Mouse (Mus musculus): ENCODE results near the gene R3hdm4. TPM values are rescaled to one million over a fixed set of nuclear protein-coding genes. Genes with fewer than 3 reads are reported as not detected.

Gene R3hdm4
- polyA plus RNA-seq, 1 experiment from 2014 or later = 296 TPM

DNA sequence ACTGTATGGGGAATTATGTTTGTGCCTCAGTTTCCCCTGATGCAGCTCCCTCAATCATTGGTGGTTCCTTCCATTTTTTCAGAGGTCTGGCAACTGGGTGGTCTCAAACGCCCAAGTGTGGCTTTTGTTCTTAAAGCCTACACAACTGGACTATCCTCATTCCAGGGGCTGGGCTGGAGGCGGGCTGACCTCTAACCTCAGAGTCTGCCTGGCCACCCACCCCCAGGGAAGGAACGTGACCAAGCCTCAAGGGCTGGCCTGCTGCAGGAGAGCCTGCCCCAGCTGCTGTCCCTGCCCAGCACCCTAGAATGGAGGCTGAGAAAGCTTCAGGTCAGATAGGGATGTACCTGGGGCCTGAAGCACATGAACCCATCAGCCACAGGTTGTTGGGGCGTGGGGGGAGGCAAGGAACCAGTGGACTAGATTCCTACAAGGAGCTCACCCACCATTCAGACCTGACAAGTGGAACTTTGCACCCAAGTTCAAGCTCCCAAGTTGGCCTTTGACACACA, 35.7 kb upstream of the R3hdm4 start:
- Histone ChIP-seq H3K9me3 (no peaks in the 10 kb centered on the region), H3K36me3 (replicated peaks) (peaks cover 9% of the 10 kb centered on the region; the same call in 1 of the 2 replicates), H3K4me1 (peaks cover 9% of the 10 kb centered on the region), H3K27ac (no peak overlapping the region), H3K9ac (no peak overlapping the region), H3K4me3 (no peak overlapping the region), H3K27me3 (replicated peaks) (no peaks in the 10 kb centered on the region), H3K4me2 (no peak overlapping the region)
- no peak for ATAC-seq (replicated peaks)
- WGBS = 20% methylated on average over 4 of the region's 4 CpGs

DNA sequence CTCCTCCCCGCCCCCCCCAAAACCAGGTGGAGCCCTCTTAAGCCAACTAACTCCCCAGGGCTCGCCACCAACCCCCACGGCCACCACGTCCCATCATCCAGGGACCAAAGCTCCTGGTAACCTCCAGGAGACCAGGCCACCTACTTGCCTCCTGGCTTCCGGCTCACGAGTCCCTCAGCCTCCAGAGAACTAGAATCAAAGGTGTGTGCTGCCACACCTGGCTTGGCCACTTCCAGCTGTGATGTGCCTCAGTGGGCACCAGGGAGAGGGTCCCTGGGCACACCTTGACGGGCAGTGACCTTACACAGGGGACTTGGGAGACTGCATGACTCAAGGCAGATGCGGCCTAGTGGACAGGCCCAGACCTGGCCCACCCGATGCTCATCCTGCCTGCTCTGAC, 34.7 kb upstream of the R3hdm4 start:
- no peak for ATAC-seq (replicated peaks)

GRCm38 (mm10) chr10:79953946-79954345, 32.9 kb upstream of the R3hdm4 start:
- WGBS = 90% methylated on average over 6 of the region's 6 CpGs
- Histone ChIP-seq H3K4me1 (no peaks in the 10 kb centered on the region), H3K27me3 (replicated peaks) (no peaks in the 10 kb centered on the region), H3K27ac (no peak overlapping the region), H3K4me3 (no peak overlapping the region), H3K36me3 (replicated peaks) (peaks cover 17% of the 10 kb centered on the region; the same call in 1 of the 2 replicates), H3K9me3 (no peaks in the 10 kb centered on the region), H3K9ac (no peak overlapping the region), H3K4me2 (no peak overlapping the region)
- ATAC-seq (replicated peaks) = no peak

More for the DNA sequence above, 34.7 kb upstream of the R3hdm4 start:
- Histone ChIP-seq H3K36me3 (replicated peaks) (peaks cover 17% of the 10 kb centered on the region; the same call in 1 of the 2 replicates), H3K4me3 (no peak overlapping the region), H3K9me3 (no peaks in the 10 kb centered on the region), H3K9ac (no peak overlapping the region), H3K27ac (no peak overlapping the region), H3K4me1 (peaks cover 3% of the 10 kb centered on the region), H3K4me2 (no peak overlapping the region), H3K27me3 (replicated peaks) (no peaks in the 10 kb centered on the region)
- 76% methylated on average over 9 of the region's 9 CpGs for WGBS

GRCm38 (mm10) chr10:79950661-79951060, 29.7 kb upstream of the R3hdm4 start:
- WGBS = 79% methylated on average over 18 of the region's 18 CpGs
- no peak overlapping the region for H3K4me3 ChIP-seq
- H3K27ac ChIP-seq = no peak overlapping the region
- H3K9me3 ChIP-seq = no peaks in the 10 kb centered on the region
- H3K9ac ChIP-seq = no peak overlapping the region
- H3K4me2 ChIP-seq = no peak overlapping the region
- peaks cover 7% of the 10 kb centered on the region for H3K4me1 ChIP-seq
- H3K36me3 ChIP-seq (replicated peaks) = peaks cover 17% of the 10 kb centered on the region; the same call in 1 of the 2 replicates
- no peak for ATAC-seq (replicated peaks)
- no peaks in the 10 kb centered on the region for H3K27me3 ChIP-seq (replicated peaks)

DNA sequence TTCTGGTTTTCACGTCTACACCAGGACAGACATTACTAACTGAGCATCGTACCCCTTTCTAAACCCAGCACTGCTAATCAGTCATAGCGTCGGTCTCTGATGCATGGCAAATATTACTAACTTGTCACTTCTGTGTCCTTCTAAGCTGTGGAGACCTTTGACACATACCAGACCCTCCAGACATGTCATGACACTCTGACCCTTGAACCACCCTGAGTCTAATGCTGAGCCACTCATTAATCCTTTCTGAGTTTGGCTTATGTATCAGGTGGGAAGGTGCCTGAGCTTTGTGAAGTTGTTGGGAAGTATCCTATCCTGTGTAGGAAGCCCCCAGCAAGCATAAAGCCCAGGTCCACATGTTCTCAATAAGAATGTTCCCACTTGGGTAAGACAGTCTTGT, 28.9 kb upstream of the R3hdm4 start:
- WGBS = 93% methylated on average over 4 of the region's 4 CpGs

DNA sequence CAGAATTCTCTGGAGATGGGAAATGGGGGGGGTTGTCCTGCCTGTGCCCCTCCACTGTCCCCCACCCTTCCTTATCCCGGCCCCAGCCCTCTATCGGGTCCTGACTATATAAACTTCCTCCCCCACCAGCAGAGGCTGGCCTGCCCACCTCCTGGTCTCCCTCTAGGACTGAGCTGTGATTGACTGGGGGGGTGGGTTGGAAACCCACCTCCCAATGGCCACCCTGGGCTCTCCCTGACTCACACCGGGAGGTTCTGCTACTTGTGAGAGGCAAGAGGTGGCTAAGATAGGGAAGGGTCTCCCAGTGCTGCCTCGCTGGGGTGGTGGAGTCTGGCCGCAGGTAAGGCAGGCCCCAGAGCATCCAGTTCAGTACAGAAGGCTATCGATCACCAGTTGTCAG, 26.5 kb upstream of the R3hdm4 start:
- WGBS = 81% methylated on average over 6 of the region's 6 CpGs
- Histone ChIP-seq H3K9ac (no peak overlapping the region), H3K27me3 (replicated peaks) (no peaks in the 10 kb centered on the region), H3K36me3 (replicated peaks) (peaks cover 8% of the 10 kb centered on the region; the same call in 1 of the 2 replicates), H3K4me3 (no peak overlapping the region), H3K9me3 (no peaks in the 10 kb centered on the region), H3K4me1 (peaks cover 10% of the 10 kb centered on the region), H3K27ac (no peak overlapping the region), H3K4me2 (no peak overlapping the region)
- ATAC-seq (replicated peaks) = no peak

More for the DNA sequence above, 28.9 kb upstream of the R3hdm4 start:
- no peak overlapping the region for H3K9ac ChIP-seq
- no peaks in the 10 kb centered on the region for H3K9me3 ChIP-seq
- no peak overlapping the region for H3K27ac ChIP-seq
- H3K4me2 ChIP-seq = no peak overlapping the region
- H3K4me1 ChIP-seq = peaks cover 10% of the 10 kb centered on the region
- peaks cover 17% of the 10 kb centered on the region; the same call in 1 of the 2 replicates for H3K36me3 ChIP-seq (replicated peaks)
- no peaks in the 10 kb centered on the region for H3K27me3 ChIP-seq (replicated peaks)
- ATAC-seq (replicated peaks) = no peak
- no peak overlapping the region for H3K4me3 ChIP-seq

DNA sequence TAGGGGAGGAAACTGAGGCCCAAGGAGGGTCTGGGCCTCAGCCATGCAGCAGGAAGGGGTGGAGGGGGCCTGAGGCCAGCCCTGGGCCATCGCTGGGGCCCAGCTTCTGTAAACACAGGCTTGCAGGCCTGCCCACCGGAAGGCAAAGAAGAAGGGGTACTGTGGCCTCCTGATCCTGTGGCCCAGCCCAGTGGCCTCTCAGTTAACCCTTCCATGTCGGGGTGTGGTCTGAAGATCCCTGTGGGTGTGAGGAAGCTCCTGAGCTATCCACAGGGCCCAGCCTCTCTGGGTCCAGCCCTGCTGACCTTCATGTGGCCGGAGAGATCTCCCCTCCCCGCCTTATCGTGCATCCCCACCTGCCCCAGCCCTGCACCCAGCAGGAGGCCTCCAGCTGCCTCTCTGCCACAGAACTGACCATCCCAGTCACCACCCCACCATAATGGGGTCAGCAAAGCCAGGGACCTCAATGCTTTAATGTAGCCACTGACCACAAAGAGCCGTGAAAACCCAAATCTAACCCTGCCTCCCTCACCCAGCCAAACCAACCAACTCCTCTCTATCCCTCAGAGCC, 25.8 kb upstream of the R3hdm4 start:
- Histone ChIP-seq H3K36me3 (replicated peaks) (peaks cover 8% of the 10 kb centered on the region; the same call in 1 of the 2 replicates), H3K4me2 (no peak overlapping the region), H3K27ac (no peak overlapping the region), H3K4me3 (no peak overlapping the region), H3K9me3 (no peaks in the 10 kb centered on the region), H3K9ac (no peak overlapping the region), H3K27me3 (replicated peaks) (no peaks in the 10 kb centered on the region), H3K4me1 (peaks cover 10% of the 10 kb centered on the region)
- ATAC-seq (replicated peaks) = no peak
- 35% methylated on average over 7 of the region's 7 CpGs for WGBS

GRCm38 (mm10) chr10:79945507-79946234, 24.7 kb upstream of the R3hdm4 start:
- Histone ChIP-seq H3K27ac (no peak overlapping the region), H3K4me3 (no peak overlapping the region), H3K9me3 (no peaks in the 10 kb centered on the region), H3K27me3 (replicated peaks) (no peaks in the 10 kb centered on the region), H3K9ac (no peak overlapping the region), H3K4me2 (no peak overlapping the region), H3K36me3 (replicated peaks) (no peaks in the 10 kb centered on the region; the same call in 1 of the 2 replicates), H3K4me1 (peaks cover 10% of the 10 kb centered on the region)
- ATAC-seq (replicated peaks) = no peak
- WGBS = 24% methylated on average over 16 of the region's 16 CpGs

DNA sequence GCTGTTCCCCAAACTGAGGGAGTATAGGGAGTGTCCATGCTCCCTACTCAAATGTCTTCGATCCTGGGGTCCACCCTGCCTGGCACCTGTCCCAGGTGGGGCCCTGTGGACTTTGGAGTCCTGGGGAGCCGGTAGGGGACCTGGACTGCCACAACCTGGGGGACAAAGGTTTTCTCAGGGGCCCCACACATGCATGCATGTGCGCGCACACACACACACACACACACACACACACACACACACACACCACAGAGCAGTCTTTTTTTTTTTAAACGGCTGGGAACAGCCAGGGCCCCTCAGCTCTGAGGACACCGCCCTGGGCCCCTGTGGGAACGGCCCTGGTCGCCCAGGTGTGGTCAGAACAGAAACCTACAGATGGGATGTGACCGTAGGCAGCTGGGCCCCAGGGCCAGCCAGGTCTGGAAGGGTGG, 22.5 kb upstream of the R3hdm4 start:
- no peak overlapping the region for H3K4me2 ChIP-seq
- no peaks in the 10 kb centered on the region for H3K9me3 ChIP-seq
- no peaks in the 10 kb centered on the region for H3K36me3 ChIP-seq (replicated peaks)
- peaks cover 10% of the 10 kb centered on the region for H3K4me1 ChIP-seq
- H3K9ac ChIP-seq = no peak overlapping the region
- no peaks in the 10 kb centered on the region for H3K27me3 ChIP-seq (replicated peaks)
- 75% methylated on average over 9 of the region's 9 CpGs for WGBS
- ATAC-seq (replicated peaks) = no peak
- no peak overlapping the region for H3K4me3 ChIP-seq
- no peak overlapping the region for H3K27ac ChIP-seq

- Histone ChIP-seq H3K4me1 (peaks cover 10% of the 10 kb centered on the region), H3K27ac (no peak overlapping the region), H3K36me3 (replicated peaks) (no peaks in the 10 kb centered on the region), H3K9me3 (no peaks in the 10 kb centered on the region), H3K4me2 (no peak overlapping the region), H3K9ac (no peak overlapping the region), H3K4me3 (no peak overlapping the region), H3K27me3 (replicated peaks) (no peaks in the 10 kb centered on the region)
- no peak for ATAC-seq (replicated peaks)
- WGBS = 85% methylated on average over 1 of the region's 1 CpGs
These were observed 22.0 kb upstream of the R3hdm4 start for GRCm38 (mm10) chr10:79942988-79943387.

- H3K27ac ChIP-seq = no peak overlapping the region
- no peak for ATAC-seq (replicated peaks)
- H3K4me2 ChIP-seq = no peak overlapping the region
- no peak overlapping the region for H3K4me3 ChIP-seq
- WGBS = 75% methylated on average over 7 of the region's 7 CpGs
- no peaks in the 10 kb centered on the region for H3K9me3 ChIP-seq
- no peak overlapping the region for H3K9ac ChIP-seq
- no peaks in the 10 kb centered on the region for H3K36me3 ChIP-seq (replicated peaks)
- H3K27me3 ChIP-seq (replicated peaks) = no peaks in the 10 kb centered on the region
- H3K4me1 ChIP-seq = peaks cover 16% of the 10 kb centered on the region
These were observed 19.7 kb upstream of the R3hdm4 start for GRCm38 (mm10) chr10:79940749-79941148.

DNA sequence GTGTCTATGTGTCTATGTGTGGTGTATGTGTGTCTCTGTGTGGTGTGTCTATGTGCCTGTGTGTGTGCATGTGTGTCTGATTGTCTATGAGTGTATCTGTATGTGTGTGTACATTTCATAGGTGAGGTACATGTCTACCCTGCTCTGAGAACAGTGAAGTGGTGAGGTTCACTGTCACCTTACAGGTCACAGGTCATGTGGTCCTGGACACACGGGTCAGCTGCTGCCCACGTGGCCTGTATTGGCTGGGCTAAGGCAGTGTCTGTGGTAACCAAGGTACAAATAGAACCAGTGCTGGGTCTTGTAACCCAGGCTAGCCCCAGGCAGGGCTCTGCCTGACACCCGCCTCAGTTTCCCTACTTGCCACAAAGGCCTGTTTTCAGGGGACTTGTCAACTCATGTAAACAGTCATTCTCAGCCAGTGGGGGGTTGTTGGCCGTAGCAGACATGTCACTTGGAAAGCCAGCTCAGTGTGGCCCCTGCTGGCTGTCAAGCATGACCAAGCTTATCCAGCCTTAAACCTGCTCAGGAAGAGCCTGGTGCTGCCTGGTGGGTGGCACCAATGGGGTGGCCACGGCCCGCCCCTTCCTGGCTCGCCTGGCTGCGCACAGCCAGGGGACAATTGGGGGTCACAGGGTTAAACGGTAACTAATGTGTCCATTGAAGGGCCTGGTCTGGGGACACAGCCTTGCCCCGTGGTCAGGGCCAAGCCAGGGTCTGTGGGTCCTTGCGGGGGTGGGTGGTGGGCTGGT, 16.9 kb upstream of the R3hdm4 start:
- H3K27ac ChIP-seq = no peak overlapping the region
- WGBS = 49% methylated on average over 11 of the region's 11 CpGs
- no peaks in the 10 kb centered on the region for H3K27me3 ChIP-seq (replicated peaks)
- ATAC-seq (replicated peaks) = no peak
- H3K9ac ChIP-seq = no peak overlapping the region
- no peaks in the 10 kb centered on the region for H3K9me3 ChIP-seq
- no peaks in the 10 kb centered on the region; the same call in 1 of the 2 replicates for H3K36me3 ChIP-seq (replicated peaks)
- H3K4me3 ChIP-seq = no peak overlapping the region
- peaks cover 26% of the 10 kb centered on the region for H3K4me1 ChIP-seq
- H3K4me2 ChIP-seq = no peak overlapping the region

All from midbrain, embryonic 15.5 days (tissue).